Mouse (Mus musculus) thymus, postnatal 25 days (tissue): ENCODE measurements around the gene Rxrb.

Source experiments
- DNase-seq: peaks from one replicate; pipeline ENCODE4 v3.0.0; 2022

Gene Rxrb

GRCm38 (mm10) chr17:34026221-34026620, 5.4 kb upstream of the Rxrb start:
- no peak for DNase-seq

- DNase-seq: peak; percentile 64
Observed at GRCm38 (mm10) chr17:34026917-34027655, 4.5 kb upstream of the Rxrb start.

GRCm38 (mm10) chr17:34027656-34028223, 3.9 kb upstream of the Rxrb start, which contains the start of gene H2-Ke6:
TSS of gene H2-Ke6 (minus strand) at chr17:34028060.
- peak; percentile 93 for DNase-seq

- no peak for DNase-seq
Observed at GRCm38 (mm10) chr17:34028501-34029149, 3.0 kb upstream of the Rxrb start.

GRCm38 (mm10) chr17:34029150-34029889, 2.3 kb upstream of the Rxrb start:
- no peak for DNase-seq

GRCm38 (mm10) chr17:34029890-34030595, 1.6 kb upstream of the Rxrb start:
- DNase-seq: no peak

GRCm38 (mm10) chr17:34030861-34031326, 718 bp upstream of the Rxrb start:
- DNase-seq: no peak

- peak; percentile 81 for DNase-seq
Observed at GRCm38 (mm10) chr17:34032174-34032632, 591 bp downstream of the Rxrb start.

GRCm38 (mm10) chr17:34032806-34033205, 1.2 kb downstream of the Rxrb start:
- DNase-seq: peak; percentile 35

GRCm38 (mm10) chr17:34033441-34033840, 1.8 kb downstream of the Rxrb start:
- no peak for DNase-seq

GRCm38 (mm10) chr17:34034064-34034463, 2.5 kb downstream of the Rxrb start:
- DNase-seq: peak; percentile 80

GRCm38 (mm10) chr17:34035517-34035916, 3.9 kb downstream of the Rxrb start:
- DNase-seq: no peak

GRCm38 (mm10) chr17:34036647-34037046, 5.0 kb downstream of the Rxrb start:
- DNase-seq: no peak

GRCm38 (mm10) chr17:34037241-34037640, 5.6 kb downstream of the Rxrb start:
- DNase-seq: no peak

- DNase-seq: no peak
Observed at GRCm38 (mm10) chr17:34038440-34038839, 6.8 kb downstream of the Rxrb start.

- DNase-seq: no peak
Observed at GRCm38 (mm10) chr17:34038878-34039561, 7.4 kb downstream of the Rxrb start, which contains the start of gene Col11a2. TSS of gene Col11a2 (plus strand) at chr17:34039437.

- DNase-seq: no peak
Observed at GRCm38 (mm10) chr17:34039562-34040450, 8.2 kb downstream of the Rxrb start.

GRCm38 (mm10) chr17:34045941-34046340, 14.3 kb downstream of the Rxrb start:
- DNase-seq: no peak

GRCm38 (mm10) chr17:34047404-34048050, 15.9 kb downstream of the Rxrb start:
- DNase-seq: no peak

GRCm38 (mm10) chr17:34057224-34057623, 25.6 kb downstream of the Rxrb start:
- DNase-seq: no peak
